10 mouse cellular contexts compared by ENCODE assay signal in the genomic region with DNA sequence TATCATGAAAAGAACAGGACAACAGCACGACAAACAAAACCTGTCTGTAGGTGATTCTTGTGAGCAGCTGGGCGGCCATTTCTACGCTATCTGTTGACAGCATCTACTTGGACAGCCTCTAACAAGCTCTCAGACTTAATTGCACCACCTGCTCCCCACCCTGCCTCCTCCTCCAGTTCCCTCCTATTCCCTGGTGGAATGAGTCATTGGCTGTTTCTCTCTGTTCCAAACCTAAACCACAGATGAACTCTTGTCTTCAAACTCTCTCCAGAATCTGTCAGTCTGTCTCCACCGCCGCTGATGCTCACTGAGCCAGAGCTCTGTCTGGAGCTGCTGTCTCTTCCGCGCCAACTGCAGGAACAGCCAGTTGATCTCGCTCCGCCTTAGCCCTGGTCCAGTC. TPM values are rescaled to one million over a fixed set of nuclear protein-coding genes. Genes with fewer than 3 reads are reported as not detected.
DNase-seq lines count a peak whose midpoint lies in the region; ATAC-seq and TF ChIP-seq lines count a peak whose summit lies in the region.
"Had no signal": no experiment of that assay in that cellular context is flagged by ENCODE, and none has a peak within 500 bp of the region (broad histone marks: within the 10 kb centered on the region; RNA-seq: fewer than 3 reads in every experiment).

No protein-coding gene starts in this region.

- H3K9me3 ChIP-seq in heart, embryonic 12.5 days (replicated peaks), result no peaks in the 10 kb centered on the region
- H3K9me3 ChIP-seq: heart, embryonic 13.5 days had no signal

- H3K4me3 ChIP-seq in heart, embryonic 12.5 days, result no peak overlapping the region
- H3K4me3 ChIP-seq in gastrocnemius, adult 2 months, result no peak overlapping the region
- H3K4me3 ChIP-seq: heart, embryonic 13.5 days had no signal

- 86% methylated on average over 9 of the region's 9 CpGs for WGBS in heart, embryonic 12.5 days

- DNase-seq in heart, adult 11 months, result peak; percentile 94
- DNase-seq in right cerebral cortex, adult 2 months (ENCODE audit: low spot score in 2 of 2), result peak; percentile 22 to 29
- DNase-seq in right cerebral cortex, postnatal 14 days, result no peak
- DNase-seq in gastrocnemius, adult 2 months, result peak; percentile 56
- peak; percentile 34 for DNase-seq in telencephalon, adult 2 months (ENCODE audit: low read depth, low spot score)
- DNase-seq in kidney, adult 11 months, result no peak
- no peak for DNase-seq in testis, postnatal 14 days (ENCODE audit: low spot score)
- DNase-seq: cerebellum, postnatal 25 days had no signal

- no peak overlapping the region for H3K9ac ChIP-seq in heart, embryonic 12.5 days
- H3K9ac ChIP-seq: heart, embryonic 13.5 days had no signal

- no peaks in the 10 kb centered on the region for H3K36me3 ChIP-seq in heart, embryonic 12.5 days
- H3K36me3 ChIP-seq: heart, embryonic 13.5 days had no signal

- no peak overlapping the region for H3K27ac ChIP-seq in heart, embryonic 12.5 days (ENCODE audit: poor library complexity, severe bottlenecking)
- H3K27ac ChIP-seq in gastrocnemius, adult 2 months, result peak overlapping the region; percentile 67
- H3K27ac ChIP-seq: heart, embryonic 13.5 days had no signal

- H3K4me2 ChIP-seq in heart, embryonic 12.5 days, result no peak overlapping the region
- H3K4me2 ChIP-seq: heart, embryonic 13.5 days had no signal

- no peaks in the 10 kb centered on the region for H3K27me3 ChIP-seq in heart, embryonic 12.5 days (replicated peaks)
- H3K27me3 ChIP-seq: heart, embryonic 13.5 days had no signal

- H3K4me1 ChIP-seq in heart, embryonic 12.5 days (replicated peaks), result no peaks in the 10 kb centered on the region
- H3K4me1 ChIP-seq: heart, embryonic 13.5 days had no signal

- no peak for ATAC-seq in heart, embryonic 12.5 days (ENCODE audit: insufficient number of reproducible peaks, low FRiP score)

- intact Hi-C loops in gastrocnemius, adult 2 months (cut with DNase I), result no loop called here

- TF ChIP-seq CTCF in gastrocnemius, adult 2 months (IDR thresholded peaks at IDR 0.05), result no peak

RNA-seq across cellular contexts. Expression of gene Fbxo11, which starts 41.3 kb away (rescaled TPM):
- polyA plus RNA-seq in heart, embryonic 12.5 days (2016; fragmentation: Nextera tagmentation; extraction: Ambion mirVana), result 13.3 and 16.0 TPM in 2 replicates
- 10 to 100 TPM; 33.2 to 38.8 TPM for total RNA-seq in gastrocnemius, adult 2 months (2021)

Comparison
In these comparisons a context has a peak if more than half of its experiments do, and no peak if none do; other contexts are left out.
1. DNase-seq: peak in heart, adult 11 months (single experiment), right cerebral cortex, adult 2 months (2 of 2), gastrocnemius, adult 2 months (single experiment) and telencephalon, adult 2 months (single experiment); none in right cerebral cortex, postnatal 14 days (single experiment), kidney, adult 11 months (single experiment) and testis, postnatal 14 days (single experiment).